Mouse (Mus musculus) midbrain, embryonic 16.5 days (tissue): ENCODE measurements around the gene Lgals12. TPM values are rescaled to one million over a fixed set of nuclear protein-coding genes. Genes with fewer than 3 reads are reported as not detected.
A peak's percentile ranks its signal among the peaks of the same experiment; 100 is the strongest.

Experiments
- ATAC-seq: fragments of 200-750 bp; cut with Nextera tagmentation; 2 replicates; pipeline ENCODE4 v1.8.0; 2017; ENCODE audit warnings: moderate TSS enrichment
- H3K27ac ChIP-seq: fragments of 300-500 bp; sonication (generic); 2 replicates; pipeline ENCODE4 v1.5.1; 2014; ENCODE audit warnings: mild to moderate bottlenecking, low read length, mixed read lengths
- H3K27me3 ChIP-seq: fragments of 300-500 bp; sonication (generic); 2 replicates; pipeline ENCODE4 v1.6.1; 2014; ENCODE audit warnings: low read depth, low read length, mixed read lengths; ENCODE audit not compliant: control insufficient read depth, insufficient read depth
- H3K36me3 ChIP-seq: fragments of 300-500 bp; sonication (generic); 2 replicates; pipeline ENCODE4 v1.6.1; 2014; ENCODE audit warnings: mild to moderate bottlenecking, low read length, moderate library complexity, mixed read lengths; ENCODE audit not compliant: control insufficient read depth, insufficient read depth
- H3K4me1 ChIP-seq: fragments of 300-500 bp; sonication (generic); 2 replicates; pipeline ENCODE4 v1.6.1; 2014; ENCODE audit warnings: mild to moderate bottlenecking, low read length, mixed read lengths; ENCODE audit not compliant: control insufficient read depth, insufficient read depth
- H3K4me2 ChIP-seq: fragments of 300-500 bp; sonication (generic); 2 replicates; pipeline ENCODE4 v1.6.1; 2014; ENCODE audit warnings: mild to moderate bottlenecking, low read length, mixed read lengths
- H3K4me3 ChIP-seq: fragments of 300-500 bp; sonication (generic); 2 replicates; pipeline ENCODE4 v1.5.1; 2014; ENCODE audit warnings: low read depth, mild to moderate bottlenecking, low read length, moderate library complexity, mixed read lengths
- H3K9ac ChIP-seq: fragments of 300-500 bp; sonication (generic); 2 replicates; pipeline ENCODE4 v1.6.1; 2014; ENCODE audit warnings: low read depth, low read length, mixed read lengths
- H3K9me3 ChIP-seq: fragments of 300-500 bp; sonication (generic); replicated peaks from 2 replicates; pipeline ENCODE4 v1.6.1; 2014; ENCODE audit warnings: mild to moderate bottlenecking, low read length, mixed read lengths; ENCODE audit not compliant: control insufficient read depth, poor library complexity, severe bottlenecking
- WGBS: fragments of 180-500 bp; shearing (Covaris S2); extraction: QIAGEN DNeasy Blood & Tissue Kit; methylation state at CpG from one replicate; pipeline ENCODE4 v1.1.7; 2014; 5-methylcytosine and 5-hydroxymethylcytosine counted together
- polyA plus RNA-seq: library from polyadenylated mRNA; unstranded; fragments of >200 nt; fragmentation: Nextera tagmentation; extraction: Ambion mirVana; gene quantifications from 2 replicates; pipeline ENCODE4 v1.2.1, GENCODE M21; 2015

The Lgals12 gene
- polyA plus RNA-seq, 1 experiment from 2014 or later = 0.26 TPM

DNA sequence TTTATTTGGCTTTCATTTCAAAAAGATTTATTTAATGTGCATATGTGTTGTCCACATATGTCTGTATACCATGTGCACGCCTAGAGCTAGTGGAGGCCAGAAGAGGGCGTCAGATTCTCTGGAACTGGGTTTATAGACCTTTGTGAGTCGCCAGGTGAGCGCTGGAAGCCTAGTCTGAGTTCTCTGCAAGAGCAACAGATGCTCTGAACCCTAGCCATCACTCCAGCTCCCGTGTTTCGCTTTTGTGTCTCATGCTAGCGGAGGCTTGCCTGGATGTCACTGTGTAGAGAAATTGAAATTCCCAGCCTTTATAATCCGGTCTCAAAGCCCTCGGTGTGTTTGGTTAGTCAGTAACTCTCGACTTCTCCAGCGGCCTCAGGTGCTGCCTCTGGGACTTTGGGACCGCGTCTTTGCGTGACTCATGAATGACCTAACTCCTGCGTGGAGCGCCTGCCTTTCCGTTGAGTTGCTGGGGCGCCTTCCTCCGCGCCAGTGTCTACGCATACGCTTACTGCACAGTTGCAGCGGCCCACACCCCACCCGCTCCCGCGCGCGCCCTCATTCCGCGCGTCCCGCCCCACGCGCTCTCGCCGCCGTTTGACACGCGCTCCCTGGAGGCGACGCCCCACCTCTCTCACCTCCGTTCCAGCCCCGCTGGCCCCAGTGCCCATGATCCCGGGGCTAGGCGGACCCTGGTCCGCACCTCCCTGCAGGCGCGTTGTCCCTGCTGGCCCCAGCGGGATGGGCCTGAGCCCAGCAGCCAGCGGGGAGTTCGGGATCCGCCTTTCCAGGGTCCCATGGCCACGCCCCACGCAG, 5.2 kb upstream of the Lgals12 start, which contains the start of gene Hrasls5:
TSS of gene Hrasls5 (plus strand) at position 600 of the 816 bp plus-strand sequence.
- Histone ChIP-seq H3K9ac (peak within 1 kb of the TSS; percentile 67), H3K4me1 (peaks cover 4% of the 10 kb centered on the region), H3K9me3 (no peaks in the 10 kb centered on the region), H3K4me3 (peak within 1 kb of the TSS; percentile 49), H3K27ac (no peak within 1 kb of the TSS), H3K36me3 (no peaks in the 10 kb centered on the region), H3K27me3 (peaks cover 4% of the 10 kb centered on the region; the same call in 1 of the 2 replicates), H3K4me2 (peak within 1 kb of the TSS; percentile 97)
- ATAC-seq = peak; percentile 76
- WGBS = 2% methylated on average over 54 of the region's 54 CpGs

- 81% methylated on average over 7 of the region's 7 CpGs for WGBS
- Histone ChIP-seq H3K27me3 (peaks cover 4% of the 10 kb centered on the region; the same call in 1 of the 2 replicates), H3K36me3 (no peaks in the 10 kb centered on the region), H3K9ac (no peak overlapping the region), H3K4me3 (no peak overlapping the region), H3K4me2 (no peak overlapping the region), H3K9me3 (no peaks in the 10 kb centered on the region), H3K27ac (no peak overlapping the region; the same call in 1 of the 2 replicates), H3K4me1 (peaks cover 16% of the 10 kb centered on the region)
- no peak for ATAC-seq
These were observed 753 bp upstream of the Lgals12 start for GRCm38 (mm10) chr19:7607690-7608201.

GRCm38 (mm10) chr19:7605930-7606783, 836 bp downstream of the Lgals12 start:
- peak overlapping the region; percentile 41 for H3K4me3 ChIP-seq
- peak overlapping the region; percentile 67 for H3K27ac ChIP-seq
- no peaks in the 10 kb centered on the region for H3K9me3 ChIP-seq
- H3K27me3 ChIP-seq = no peaks in the 10 kb centered on the region; the same call in 1 of the 2 replicates
- 5% methylated on average over 15 of the region's 15 CpGs for WGBS
- peaks cover 14% of the 10 kb centered on the region for H3K4me1 ChIP-seq
- peak overlapping the region; percentile 62 for H3K9ac ChIP-seq
- no peaks in the 10 kb centered on the region for H3K36me3 ChIP-seq
- ATAC-seq = peak; percentile 87
- H3K4me2 ChIP-seq = peak overlapping the region; percentile 80

GRCm38 (mm10) chr19:7605013-7605412, 2.0 kb downstream of the Lgals12 start:
- no peaks in the 10 kb centered on the region for H3K9me3 ChIP-seq
- ATAC-seq = no peak
- H3K27me3 ChIP-seq = no peaks in the 10 kb centered on the region

GRCm38 (mm10) chr19:7604107-7604506, 2.9 kb downstream of the Lgals12 start:
- H3K27ac ChIP-seq = no peak overlapping the region
- H3K27me3 ChIP-seq = no peaks in the 10 kb centered on the region
- peaks cover 14% of the 10 kb centered on the region for H3K4me1 ChIP-seq
- no peak overlapping the region for H3K4me2 ChIP-seq
- no peak overlapping the region for H3K9ac ChIP-seq
- 97% methylated on average over 10 of the region's 10 CpGs for WGBS
- H3K9me3 ChIP-seq = no peaks in the 10 kb centered on the region
- H3K36me3 ChIP-seq = no peaks in the 10 kb centered on the region
- no peak overlapping the region for H3K4me3 ChIP-seq
- ATAC-seq = no peak

More at GRCm38 (mm10) chr19:7605013-7605412, 2.0 kb downstream of the Lgals12 start:
- H3K4me3 ChIP-seq = no peak overlapping the region
- no peaks in the 10 kb centered on the region for H3K36me3 ChIP-seq
- H3K9ac ChIP-seq = no peak overlapping the region
- H3K4me1 ChIP-seq = peaks cover 14% of the 10 kb centered on the region
- H3K4me2 ChIP-seq = no peak overlapping the region
- H3K27ac ChIP-seq = no peak overlapping the region

DNA sequence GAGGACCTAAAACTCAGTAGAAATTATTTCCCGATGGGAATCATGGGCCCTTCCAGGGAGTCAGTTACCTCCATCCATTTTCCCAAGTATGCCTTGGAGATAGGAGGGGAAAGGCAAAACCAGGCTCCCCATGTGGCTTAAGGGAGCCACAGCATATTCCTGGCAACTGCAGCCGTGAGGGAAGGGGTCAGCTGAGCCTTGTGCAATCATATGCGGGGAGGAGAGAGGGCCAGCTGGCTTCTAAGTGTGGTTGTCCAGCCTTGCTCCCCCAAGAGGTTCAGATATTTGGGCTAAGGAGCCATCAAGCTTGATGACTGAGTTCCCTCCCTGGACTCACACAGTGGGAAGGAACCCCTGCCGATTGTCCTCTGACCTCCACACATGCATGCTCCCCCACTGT, 5.4 kb downstream of the Lgals12 start:
- peaks cover 7% of the 10 kb centered on the region for H3K4me1 ChIP-seq
- H3K27ac ChIP-seq = no peak overlapping the region
- whole genome bisulfite sequencing = 82% methylated on average over 4 of the region's 4 CpGs
- no peak for ATAC-seq
- H3K4me3 ChIP-seq = no peak overlapping the region
- H3K9ac ChIP-seq = no peak overlapping the region
- H3K4me2 ChIP-seq = no peak overlapping the region
- H3K27me3 ChIP-seq = no peaks in the 10 kb centered on the region
- no peaks in the 10 kb centered on the region for H3K36me3 ChIP-seq
- H3K9me3 ChIP-seq = no peaks in the 10 kb centered on the region

- WGBS = 70% methylated on average over 4 of the region's 4 CpGs
- no peaks in the 10 kb centered on the region for H3K27me3 ChIP-seq
- ATAC-seq = no peak
- no peak overlapping the region for H3K4me2 ChIP-seq
- H3K36me3 ChIP-seq = no peaks in the 10 kb centered on the region
- H3K9ac ChIP-seq = no peak overlapping the region
- no peaks in the 10 kb centered on the region for H3K9me3 ChIP-seq
- H3K4me1 ChIP-seq = no peaks in the 10 kb centered on the region
- H3K4me3 ChIP-seq = no peak overlapping the region
- no peak overlapping the region for H3K27ac ChIP-seq
These were observed 8.5 kb downstream of the Lgals12 start for GRCm38 (mm10) chr19:7598481-7598880.

DNA sequence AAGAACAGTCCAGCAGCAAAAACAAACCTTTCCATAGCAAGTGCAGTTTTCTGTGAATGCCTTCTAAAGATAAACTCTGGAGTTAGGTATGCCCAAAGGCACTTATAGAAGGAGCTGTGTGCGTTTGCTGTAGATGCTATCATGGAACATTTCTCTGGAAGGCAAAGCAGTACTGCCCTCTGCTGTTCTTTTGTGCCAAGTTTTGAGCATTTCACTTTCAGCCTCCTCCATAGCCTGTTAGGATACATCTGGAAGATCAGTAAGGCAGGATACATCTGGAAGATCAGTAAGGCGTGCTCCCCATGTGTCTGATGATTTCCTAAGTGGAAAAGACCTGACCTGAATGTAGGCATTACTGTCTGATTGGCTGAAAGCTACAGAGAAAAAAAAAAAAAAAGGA, 11.5 kb downstream of the Lgals12 start:
- WGBS = 22% methylated on average over 2 of the region's 2 CpGs
- Histone ChIP-seq H3K27me3 (no peaks in the 10 kb centered on the region), H3K27ac (no peak overlapping the region), H3K4me3 (no peak overlapping the region), H3K4me2 (no peak overlapping the region), H3K9me3 (no peaks in the 10 kb centered on the region), H3K4me1 (no peaks in the 10 kb centered on the region), H3K9ac (no peak overlapping the region), H3K36me3 (no peaks in the 10 kb centered on the region)
- ATAC-seq = no peak
